Mouse (Mus musculus): ENCODE results near the gene Ehbp1. TPM values are rescaled to one million over a fixed set of nuclear protein-coding genes. Genes with fewer than 3 reads are reported as not detected.

The Ehbp1 gene
- polyA plus RNA-seq, 1 experiment, result 38.7 TPM

GRCm38 (mm10) chr11:22140737-22141136 is 201.4 kb downstream of the Ehbp1 start:
- no peak overlapping the region for H3K4me3 ChIP-seq (ENCODE audit: insufficient read depth, low read length)
- H3K27ac ChIP-seq (ENCODE audit: insufficient read depth, low read length), result no peak overlapping the region
- no peaks in the 10 kb centered on the region for H3K4me1 ChIP-seq (ENCODE audit: control insufficient read depth, insufficient read depth, low read length)
- TF ChIP-seq CTCF (IDR thresholded peaks at IDR 0.05; ENCODE audit: borderline replicate concordance, insufficient read depth, low read length) (no peak), POLR2A (IDR thresholded peaks at IDR 0.05; ENCODE audit: low read depth, low read length) (no peak)

- Histone ChIP-seq H3K4me3 (ENCODE audit: insufficient read depth, low read length) (no peak overlapping the region), H3K27ac (ENCODE audit: insufficient read depth, low read length) (no peak overlapping the region), H3K4me1 (ENCODE audit: control insufficient read depth, insufficient read depth, low read length) (no peaks in the 10 kb centered on the region)
- TF ChIP-seq CTCF (IDR thresholded peaks at IDR 0.05; ENCODE audit: borderline replicate concordance, insufficient read depth, low read length) (no peak), POLR2A (IDR thresholded peaks at IDR 0.05; ENCODE audit: low read depth, low read length) (no peak)
Observed at GRCm38 (mm10) chr11:22138466-22138865, 203.6 kb downstream of the Ehbp1 start.

GRCm38 (mm10) chr11:22125188-22125587 is 216.9 kb downstream of the Ehbp1 start:
- Histone ChIP-seq H3K4me3 (ENCODE audit: insufficient read depth, low read length) (no peak overlapping the region), H3K4me1 (ENCODE audit: control insufficient read depth, insufficient read depth, low read length) (no peaks in the 10 kb centered on the region), H3K27ac (ENCODE audit: insufficient read depth, low read length) (no peak overlapping the region)
- no peak for TF ChIP-seq CTCF (IDR thresholded peaks at IDR 0.05; ENCODE audit: borderline replicate concordance, insufficient read depth, low read length)
- TF ChIP-seq POLR2A (IDR thresholded peaks at IDR 0.05; ENCODE audit: low read depth, low read length), result no peak

- Histone ChIP-seq H3K4me1 (ENCODE audit: control insufficient read depth, insufficient read depth, low read length) (no peaks in the 10 kb centered on the region), H3K4me3 (ENCODE audit: insufficient read depth, low read length) (no peak overlapping the region), H3K27ac (ENCODE audit: insufficient read depth, low read length) (no peak overlapping the region)
- no peak for TF ChIP-seq CTCF (IDR thresholded peaks at IDR 0.05; ENCODE audit: borderline replicate concordance, insufficient read depth, low read length)
Observed at GRCm38 (mm10) chr11:22118853-22119252, 223.2 kb downstream of the Ehbp1 start.

GRCm38 (mm10) chr11:22112161-22112560 is 229.9 kb downstream of the Ehbp1 start:
- Histone ChIP-seq H3K27ac (ENCODE audit: insufficient read depth, low read length) (no peak overlapping the region), H3K4me3 (ENCODE audit: insufficient read depth, low read length) (no peak overlapping the region), H3K4me1 (ENCODE audit: control insufficient read depth, insufficient read depth, low read length) (no peaks in the 10 kb centered on the region)
- TF ChIP-seq CTCF (IDR thresholded peaks at IDR 0.05; ENCODE audit: borderline replicate concordance, insufficient read depth, low read length), result no peak

- TF ChIP-seq POLR2A (IDR thresholded peaks at IDR 0.05; ENCODE audit: low read depth, low read length), result no peak
- TF ChIP-seq CTCF (IDR thresholded peaks at IDR 0.05; ENCODE audit: borderline replicate concordance, insufficient read depth, low read length), result no peak
- H3K27ac ChIP-seq (ENCODE audit: insufficient read depth, low read length), result no peak overlapping the region
- no peaks in the 10 kb centered on the region for H3K4me1 ChIP-seq (ENCODE audit: control insufficient read depth, insufficient read depth, low read length)
- no peak overlapping the region for H3K4me3 ChIP-seq (ENCODE audit: insufficient read depth, low read length)
Observed at GRCm38 (mm10) chr11:22089346-22089745, 252.7 kb downstream of the Ehbp1 start.

GRCm38 (mm10) chr11:22063352-22063751 is 278.7 kb downstream of the Ehbp1 start:
- H3K27ac ChIP-seq (ENCODE audit: insufficient read depth, low read length), result no peak overlapping the region
- no peak for TF ChIP-seq POLR2A (IDR thresholded peaks at IDR 0.05; ENCODE audit: low read depth, low read length)
- H3K4me3 ChIP-seq (ENCODE audit: insufficient read depth, low read length), result no peak overlapping the region
- H3K4me1 ChIP-seq (ENCODE audit: control insufficient read depth, insufficient read depth, low read length), result no peaks in the 10 kb centered on the region

- no peak overlapping the region for H3K4me3 ChIP-seq (ENCODE audit: insufficient read depth, low read length)
- no peak overlapping the region for H3K27ac ChIP-seq (ENCODE audit: insufficient read depth, low read length)
- TF ChIP-seq POLR2A (IDR thresholded peaks at IDR 0.05; ENCODE audit: low read depth, low read length) (no peak), CTCF (IDR thresholded peaks at IDR 0.05; ENCODE audit: borderline replicate concordance, insufficient read depth, low read length) (no peak)
- no peaks in the 10 kb centered on the region for H3K4me1 ChIP-seq (ENCODE audit: control insufficient read depth, insufficient read depth, low read length)
Observed at GRCm38 (mm10) chr11:22061660-22062059, 280.4 kb downstream of the Ehbp1 start.

- TF ChIP-seq POLR2A (IDR thresholded peaks at IDR 0.05; ENCODE audit: low read depth, low read length), result no peak
- TF ChIP-seq CTCF (IDR thresholded peaks at IDR 0.05; ENCODE audit: borderline replicate concordance, insufficient read depth, low read length), result no peak
- no peaks in the 10 kb centered on the region for H3K4me1 ChIP-seq (ENCODE audit: control insufficient read depth, insufficient read depth, low read length)
- H3K4me3 ChIP-seq (ENCODE audit: insufficient read depth, low read length), result no peak overlapping the region
- H3K27ac ChIP-seq (ENCODE audit: insufficient read depth, low read length), result no peak overlapping the region
Observed at GRCm38 (mm10) chr11:22057538-22057937, 284.6 kb downstream of the Ehbp1 start.

GRCm38 (mm10) chr11:22055908-22056307 is 286.2 kb downstream of the Ehbp1 start:
- Histone ChIP-seq H3K4me3 (ENCODE audit: insufficient read depth, low read length) (no peak overlapping the region), H3K4me1 (ENCODE audit: control insufficient read depth, insufficient read depth, low read length) (no peaks in the 10 kb centered on the region), H3K27ac (ENCODE audit: insufficient read depth, low read length) (no peak overlapping the region)
- TF ChIP-seq CTCF (IDR thresholded peaks at IDR 0.05; ENCODE audit: borderline replicate concordance, insufficient read depth, low read length) (no peak), POLR2A (IDR thresholded peaks at IDR 0.05; ENCODE audit: low read depth, low read length) (no peak)

- no peak for TF ChIP-seq POLR2A (IDR thresholded peaks at IDR 0.05; ENCODE audit: low read depth, low read length)
- no peak for TF ChIP-seq CTCF (IDR thresholded peaks at IDR 0.05; ENCODE audit: borderline replicate concordance, insufficient read depth, low read length)
Observed at GRCm38 (mm10) chr11:22053034-22053668, 288.9 kb downstream of the Ehbp1 start.

More at GRCm38 (mm10) chr11:22053034-22053668, 288.9 kb downstream of the Ehbp1 start:
- H3K27ac ChIP-seq (ENCODE audit: insufficient read depth, low read length), result no peak overlapping the region
- H3K4me1 ChIP-seq (ENCODE audit: control insufficient read depth, insufficient read depth, low read length), result no peaks in the 10 kb centered on the region
- H3K4me3 ChIP-seq (ENCODE audit: insufficient read depth, low read length), result no peak overlapping the region
